Mouse (Mus musculus): ENCODE measurements around the gene Tfeb.

DNA sequence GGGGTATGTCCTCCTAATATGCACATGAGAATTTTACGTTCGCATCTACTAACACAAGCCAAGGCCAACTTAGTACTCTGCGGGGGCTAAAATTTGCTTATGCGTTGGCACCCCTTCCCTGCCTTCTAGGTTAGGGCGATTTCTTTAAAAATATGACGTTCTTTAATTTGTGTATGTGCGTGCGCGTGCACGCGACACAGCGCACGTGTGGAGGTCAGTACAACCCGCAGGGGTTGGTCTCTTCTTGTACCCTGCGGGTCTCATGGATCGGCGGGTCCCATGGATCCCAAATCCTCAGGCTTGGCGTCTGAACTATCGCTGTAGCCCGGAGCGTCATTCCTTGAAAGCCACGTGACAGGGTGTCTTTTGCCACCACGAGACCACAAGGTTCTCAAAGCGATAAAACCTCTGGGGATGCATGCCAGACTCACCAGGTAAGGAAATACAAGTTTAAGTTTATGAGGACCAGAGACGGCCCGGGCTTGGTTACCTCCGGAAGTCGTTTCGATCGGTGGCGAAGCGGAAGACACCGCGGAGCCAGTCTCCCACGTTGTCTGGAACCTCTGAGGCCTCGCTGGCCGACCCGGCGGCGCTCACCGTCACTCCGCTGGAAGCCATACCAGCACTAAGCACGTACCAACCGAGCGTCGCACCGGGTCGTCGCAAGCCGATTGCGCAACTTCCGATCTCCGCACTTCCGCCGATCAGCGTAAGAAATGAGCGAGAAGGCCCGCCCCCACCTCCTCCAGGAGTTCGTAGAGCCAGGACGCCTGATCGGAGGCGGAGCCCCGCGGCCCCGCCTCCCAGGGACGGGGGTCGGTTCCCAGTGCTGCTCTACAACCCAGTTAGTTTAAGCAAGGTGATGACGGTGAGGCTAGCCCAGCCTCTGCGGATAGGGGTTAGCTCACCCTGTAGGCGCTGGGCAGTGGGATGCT lies 49.2 kb upstream of the Tfeb start:
- TF ChIP-seq CEBPB (IDR thresholded peaks at IDR 0.05; ENCODE audit: low read depth): peak; percentile 97
- no peak for TF ChIP-seq CTCF (IDR thresholded peaks at IDR 0.05; ENCODE audit: control insufficient read depth, insufficient read depth, insufficient read length)
- peak; percentile 35 for TF ChIP-seq MAX (IDR thresholded peaks at IDR 0.05)
- TF ChIP-seq USF1 (IDR thresholded peaks at IDR 0.05; ENCODE audit: low read depth): peak; percentile 52
- TF ChIP-seq MYOD1 (IDR thresholded peaks at IDR 0.05; ENCODE audit: control insufficient read depth, insufficient read length, low read depth): no peak
- no peak for TF ChIP-seq FOSL1 (IDR thresholded peaks at IDR 0.05; ENCODE audit: insufficient read depth, low read length, poor library complexity, severe bottlenecking)
